Mouse (Mus musculus) megakaryocyte, embryonic 14.5 days (primary cell): ENCODE measurements around the gene Map3k4. TPM values are rescaled to one million over a fixed set of nuclear protein-coding genes. Genes with fewer than 3 reads are reported as not detected.
A peak's percentile ranks its signal among the peaks of the same experiment; 100 is the strongest.
"Not testable (repeated sequence)": the region's sequence is repeated elsewhere in the genome, so short reads cannot be mapped to it uniquely, and the experiment has no call there.

Experiments used
- H3K27me3 ChIP-seq: replicated peaks from 2 replicates; pipeline ENCODE3; 2012; ENCODE audit warnings: inconsistent platforms
- H3K36me3 ChIP-seq: replicated peaks from 2 replicates; pipeline ENCODE3; 2012; ENCODE audit warnings: low read length, inconsistent platforms, mixed read lengths
- H3K4me1 ChIP-seq: 2 replicates; pipeline ENCODE4 v1.6.1; 2012; ENCODE audit warnings: inconsistent platforms
- H3K4me3 ChIP-seq: replicated peaks from 2 replicates; pipeline ENCODE3; 2012; ENCODE audit warnings: moderate library complexity, mild to moderate bottlenecking, inconsistent platforms
- H3K9me3 ChIP-seq: 2 replicates; pipeline ENCODE4 v1.6.1; 2012; ENCODE audit warnings: inconsistent platforms
- FLI1 ChIP-seq: IDR thresholded peaks from 2 replicates; pipeline ENCODE4 v1.6.1; 2012; ENCODE audit warnings: low read length, inconsistent platforms, mixed read lengths
- GATA1 ChIP-seq: IDR thresholded peaks from 3 replicates; pipeline ENCODE4 v1.6.1; 2012; ENCODE audit warnings: mixed read lengths, low read length, inconsistent platforms, borderline replicate concordance
- polyA plus RNA-seq: library from polyadenylated mRNA; stranded (reverse); fragments of >175 nt; gene quantifications from 2 replicates; pipeline ENCODE4 v1.2.3, GENCODE M21; 2012; ENCODE audit warnings: low replicate concordance; ENCODE audit not compliant: insufficient read depth

Map3k4 gene
- polyA plus RNA-seq, 1 experiment = 4.9 TPM

- H3K9me3 ChIP-seq = no peaks in the 10 kb centered on the region
- H3K4me1 ChIP-seq = no peaks in the 10 kb centered on the region
- peaks cover 95% of the 10 kb centered on the region for H3K36me3 ChIP-seq
- H3K4me3 ChIP-seq = no peak overlapping the region
- no peaks in the 10 kb centered on the region for H3K27me3 ChIP-seq
- TF ChIP-seq GATA1 (no peak), FLI1 (no peak)
Measured at GRCm38 (mm10) chr17:12230167-12230566, 88.4 kb downstream of the Map3k4 start.

GRCm38 (mm10) chr17:12229756-12230155 lies 88.8 kb downstream of the Map3k4 start:
- Histone ChIP-seq H3K4me3 (no peak overlapping the region), H3K9me3 (no peaks in the 10 kb centered on the region), H3K27me3 (no peaks in the 10 kb centered on the region), H3K4me1 (no peaks in the 10 kb centered on the region), H3K36me3 (peaks cover 94% of the 10 kb centered on the region)
- TF ChIP-seq FLI1 = no peak
- no peak for TF ChIP-seq GATA1

GRCm38 (mm10) chr17:12228471-12228870 lies 90.1 kb downstream of the Map3k4 start:
- Histone ChIP-seq H3K9me3 (no peaks in the 10 kb centered on the region), H3K4me3 (no peak overlapping the region), H3K36me3 (peaks cover 94% of the 10 kb centered on the region), H3K4me1 (no peaks in the 10 kb centered on the region), H3K27me3 (no peaks in the 10 kb centered on the region)
- no peak for TF ChIP-seq GATA1
- no peak for TF ChIP-seq FLI1

DNA sequence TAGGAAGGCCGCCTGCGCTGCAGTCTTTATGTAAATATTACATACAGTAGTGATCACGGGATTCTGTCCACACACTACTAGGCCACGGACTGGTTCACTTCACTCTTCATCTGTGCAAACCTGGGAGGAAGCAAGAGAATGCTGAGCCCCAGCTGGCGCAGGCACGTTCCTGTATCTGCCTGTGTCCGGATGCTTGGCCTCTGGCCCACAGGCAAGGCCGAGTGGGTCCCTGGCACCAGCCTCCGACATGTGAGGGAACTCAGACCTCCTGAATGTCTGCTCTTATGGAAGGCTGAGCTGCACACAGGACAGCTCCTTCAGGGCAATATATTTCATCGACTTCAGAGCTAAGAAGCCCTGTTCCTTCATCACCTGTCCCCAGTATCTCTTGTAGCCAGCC lies 90.6 kb downstream of the Map3k4 start:
- no peaks in the 10 kb centered on the region for H3K9me3 ChIP-seq
- TF ChIP-seq GATA1 (no peak), FLI1 (no peak)
- no peaks in the 10 kb centered on the region for H3K27me3 ChIP-seq
- H3K4me3 ChIP-seq = no peak overlapping the region
- peaks cover 93% of the 10 kb centered on the region for H3K36me3 ChIP-seq
- no peaks in the 10 kb centered on the region for H3K4me1 ChIP-seq

GRCm38 (mm10) chr17:12226551-12226950 lies 92.0 kb downstream of the Map3k4 start:
- no peaks in the 10 kb centered on the region for H3K4me1 ChIP-seq
- TF ChIP-seq FLI1 = no peak
- no peak for TF ChIP-seq GATA1
- no peaks in the 10 kb centered on the region for H3K27me3 ChIP-seq
- no peaks in the 10 kb centered on the region for H3K9me3 ChIP-seq
- H3K36me3 ChIP-seq = peaks cover 93% of the 10 kb centered on the region
- H3K4me3 ChIP-seq = no peak overlapping the region

GRCm38 (mm10) chr17:12225227-12225626 lies 93.4 kb downstream of the Map3k4 start:
- peaks cover 90% of the 10 kb centered on the region for H3K36me3 ChIP-seq
- no peak overlapping the region for H3K4me3 ChIP-seq
- no peaks in the 10 kb centered on the region for H3K9me3 ChIP-seq
- TF ChIP-seq GATA1 = no peak
- TF ChIP-seq FLI1 = no peak
- H3K4me1 ChIP-seq = no peaks in the 10 kb centered on the region
- no peaks in the 10 kb centered on the region for H3K27me3 ChIP-seq

GRCm38 (mm10) chr17:12224551-12224950 lies 94.0 kb downstream of the Map3k4 start:
- H3K36me3 ChIP-seq = peaks cover 90% of the 10 kb centered on the region
- not testable (repeated sequence) for H3K27me3 ChIP-seq

GRCm38 (mm10) chr17:12224145-12224544 lies 94.5 kb downstream of the Map3k4 start:
- Histone ChIP-seq H3K9me3 (no peaks in the 10 kb centered on the region), H3K4me1 (no peaks in the 10 kb centered on the region), H3K27me3 (no peaks in the 10 kb centered on the region), H3K4me3 (no peak overlapping the region), H3K36me3 (peaks cover 88% of the 10 kb centered on the region)
- TF ChIP-seq GATA1 (no peak), FLI1 (no peak)

More at GRCm38 (mm10) chr17:12224551-12224950, 94.0 kb downstream of the Map3k4 start:
- H3K9me3 ChIP-seq, H3K4me3 ChIP-seq, H3K4me1 ChIP-seq: not testable (repeated sequence)

DNA sequence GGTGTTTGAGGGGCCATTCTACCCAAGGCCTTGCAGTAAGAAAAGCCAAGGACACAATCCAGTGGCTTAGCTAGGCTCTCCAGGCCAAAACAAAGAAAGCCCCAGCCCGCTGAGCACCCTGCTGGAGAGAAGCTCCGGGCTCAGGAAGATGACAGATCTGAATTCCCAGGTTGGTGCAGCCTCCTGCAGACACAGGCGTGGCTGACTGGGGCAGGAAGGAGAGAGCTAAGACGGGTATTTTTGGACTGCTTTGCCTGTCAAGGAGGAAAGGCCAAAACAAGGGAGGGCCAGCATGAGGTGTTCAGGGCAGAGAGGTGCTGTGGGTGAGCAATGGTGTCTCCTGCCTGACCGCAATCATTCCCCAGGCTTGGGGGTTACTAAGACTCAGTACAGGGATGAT lies 94.9 kb downstream of the Map3k4 start:
- no peaks in the 10 kb centered on the region for H3K4me1 ChIP-seq
- peaks cover 88% of the 10 kb centered on the region for H3K36me3 ChIP-seq
- TF ChIP-seq GATA1 (no peak), FLI1 (no peak)
- no peaks in the 10 kb centered on the region for H3K9me3 ChIP-seq
- no peak overlapping the region for H3K4me3 ChIP-seq
- no peaks in the 10 kb centered on the region for H3K27me3 ChIP-seq

GRCm38 (mm10) chr17:12221926-12222325 lies 96.7 kb downstream of the Map3k4 start:
- Histone ChIP-seq H3K36me3 (peaks cover 83% of the 10 kb centered on the region), H3K4me1 (peaks cover under 1% of the 10 kb centered on the region; the same call in 1 of the 2 replicates), H3K4me3 (no peak overlapping the region), H3K27me3 (no peaks in the 10 kb centered on the region), H3K9me3 (no peaks in the 10 kb centered on the region)
- TF ChIP-seq GATA1 (no peak), FLI1 (no peak)

GRCm38 (mm10) chr17:12216224-12216623 lies 102.4 kb downstream of the Map3k4 start:
- Histone ChIP-seq H3K36me3 (peaks cover 39% of the 10 kb centered on the region), H3K9me3 (no peaks in the 10 kb centered on the region), H3K4me1 (peaks cover 11% of the 10 kb centered on the region), H3K27me3 (no peaks in the 10 kb centered on the region), H3K4me3 (peak overlapping the region; percentile 0)
- TF ChIP-seq GATA1 (no peak), FLI1 (no peak)

DNA sequence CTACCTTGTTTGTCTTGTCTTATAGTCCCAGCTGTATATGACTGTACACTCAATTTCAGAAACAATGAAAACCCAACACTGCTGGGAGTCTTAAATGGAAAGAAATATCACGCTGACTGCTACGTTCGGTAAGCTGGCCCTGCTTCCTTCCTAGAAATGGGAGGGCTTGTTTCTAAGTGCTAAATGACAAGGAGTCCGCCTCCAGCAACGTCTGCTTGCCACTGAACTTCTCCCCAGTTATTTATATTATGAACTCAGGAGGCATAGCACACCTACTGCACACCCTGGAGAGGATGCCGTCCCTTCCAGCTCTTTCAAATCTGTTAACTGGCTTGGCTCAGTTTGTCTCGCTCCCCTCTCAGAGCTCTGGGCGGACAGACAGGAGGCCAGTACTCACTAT lies 105.2 kb downstream of the Map3k4 start:
- Histone ChIP-seq H3K9me3 (no peaks in the 10 kb centered on the region), H3K36me3 (peaks cover 16% of the 10 kb centered on the region), H3K4me1 (peaks cover 31% of the 10 kb centered on the region), H3K4me3 (no peak overlapping the region), H3K27me3 (peaks cover 2% of the 10 kb centered on the region)
- TF ChIP-seq GATA1 = no peak
- TF ChIP-seq FLI1 = no peak
